Mouse (Mus musculus): ENCODE measurements around the gene Atp1a3.
A peak's percentile ranks its signal among the peaks of the same experiment; 100 is the strongest.
"Not testable (repeated sequence)": the region's sequence is repeated elsewhere in the genome, so short reads cannot be mapped to it uniquely, and the experiment has no call there.

The Atp1a3 gene

DNA sequence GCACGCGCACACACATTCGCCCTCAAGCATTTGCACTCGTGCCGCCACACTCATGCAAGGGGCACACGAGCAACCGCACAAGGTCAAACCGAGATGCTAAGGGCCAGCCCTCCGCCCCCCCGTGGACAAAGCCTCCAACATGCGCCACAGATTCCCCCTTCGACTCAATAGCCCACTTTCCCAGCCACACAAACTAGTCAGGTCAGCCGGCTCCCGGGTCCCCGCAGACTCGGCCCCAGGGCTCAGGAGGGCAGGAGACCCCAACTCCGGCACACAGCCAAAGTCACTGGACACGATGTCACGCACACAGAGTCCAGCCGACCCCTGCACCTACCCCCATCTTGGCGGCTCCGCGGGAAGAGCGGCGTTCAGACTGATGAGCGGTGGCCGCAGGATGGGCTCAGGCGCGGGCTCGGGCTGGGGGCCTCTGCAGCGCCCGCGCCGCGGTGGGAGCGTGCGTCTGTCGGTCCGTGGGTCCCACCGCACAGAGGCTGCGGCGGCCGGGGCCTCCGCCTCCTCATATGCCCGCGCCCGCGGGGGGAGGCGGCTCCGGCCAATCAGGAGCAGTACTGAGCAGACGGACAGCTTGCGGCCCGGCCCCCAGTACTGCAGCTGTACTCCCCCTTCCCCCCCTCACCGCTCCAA is at the start of gene Atp1a3:
Gene Atp1a3, minus strand, starts transcription at position 538 of the 645 bp plus-strand sequence.
- DNase-seq (ENCODE audit: inconsistent age in 2 of 2, low spot score in 1 of 2) = peak; percentile 63 to 84

DNA sequence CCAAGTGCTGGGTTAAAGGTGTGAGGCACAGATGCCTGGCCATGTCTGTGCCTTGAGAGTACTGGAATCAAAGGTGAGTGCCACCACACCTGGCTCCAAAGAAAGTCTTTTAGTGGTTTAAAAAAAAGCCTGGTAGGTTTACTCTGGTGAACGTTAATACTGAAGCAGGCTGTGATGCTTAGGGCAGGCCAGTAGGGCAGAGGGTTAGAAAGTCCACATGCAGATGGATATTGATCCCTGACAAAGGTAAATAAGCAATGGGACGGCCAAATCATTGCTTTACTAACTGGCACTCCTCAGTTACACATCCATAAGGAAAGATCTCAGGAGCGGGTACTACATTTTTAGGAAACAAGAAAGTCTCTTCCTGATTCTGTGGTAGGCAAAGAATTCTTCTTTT is 46.8 kb upstream of the Atp1a3 start:
- DNase-seq (ENCODE audit: inconsistent age in 2 of 2, low spot score in 1 of 2) = no peak

DNA sequence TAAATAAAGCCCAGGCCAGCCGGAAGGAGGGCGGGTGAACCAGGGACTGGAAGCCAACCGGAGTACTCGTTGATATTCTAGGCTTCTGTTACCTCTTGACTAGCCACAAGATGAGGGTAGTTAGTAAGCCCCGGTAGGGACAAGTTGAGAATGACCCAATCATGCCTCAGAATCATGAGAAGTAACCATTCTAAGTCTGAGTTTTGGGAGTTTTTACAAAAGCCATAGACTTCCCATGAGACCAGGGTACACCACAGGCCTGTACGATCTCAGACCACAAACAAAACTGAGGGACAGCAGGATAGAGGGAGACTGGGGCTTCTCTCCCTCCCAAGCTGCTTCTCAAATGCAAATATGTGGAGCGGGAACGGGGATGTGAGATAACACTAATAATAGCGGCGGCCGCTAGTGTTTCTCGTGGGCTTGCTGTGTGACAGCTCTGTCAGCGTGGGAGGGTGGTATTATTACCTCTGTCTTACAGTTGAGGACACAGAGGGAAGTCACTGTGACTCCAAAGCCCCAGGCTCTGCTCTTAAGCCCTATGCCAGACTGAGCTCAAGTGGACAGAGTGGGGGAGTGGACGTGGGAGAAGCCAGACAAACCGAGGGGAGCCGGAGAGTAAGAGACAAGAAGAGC is 43.7 kb upstream of the Atp1a3 start:
- DNase-seq (ENCODE audit: inconsistent age in 2 of 2, low spot score in 1 of 2) = no peak

DNA sequence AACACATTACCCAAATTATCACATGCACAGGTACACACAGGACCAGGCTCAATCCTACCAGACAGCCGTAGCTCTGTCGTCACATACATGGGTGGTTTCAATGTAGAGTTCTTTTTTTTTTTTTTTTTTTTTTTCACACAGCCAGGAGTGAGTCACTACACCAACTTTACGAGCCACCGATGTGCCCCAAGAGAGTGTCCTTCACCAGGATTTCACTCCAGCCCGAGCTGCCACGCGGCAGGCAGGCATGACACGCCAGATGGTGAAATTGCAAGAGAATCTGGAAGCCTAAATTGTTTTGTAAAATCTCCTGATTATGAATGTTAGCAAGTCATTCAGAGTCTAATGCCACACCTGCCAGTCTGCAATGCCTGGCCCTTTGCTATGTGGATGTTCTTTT is 41.6 kb upstream of the Atp1a3 start:
- peak; percentile 67 to 86 for DNase-seq (ENCODE audit: inconsistent age in 2 of 2, low spot score in 1 of 2)

DNA sequence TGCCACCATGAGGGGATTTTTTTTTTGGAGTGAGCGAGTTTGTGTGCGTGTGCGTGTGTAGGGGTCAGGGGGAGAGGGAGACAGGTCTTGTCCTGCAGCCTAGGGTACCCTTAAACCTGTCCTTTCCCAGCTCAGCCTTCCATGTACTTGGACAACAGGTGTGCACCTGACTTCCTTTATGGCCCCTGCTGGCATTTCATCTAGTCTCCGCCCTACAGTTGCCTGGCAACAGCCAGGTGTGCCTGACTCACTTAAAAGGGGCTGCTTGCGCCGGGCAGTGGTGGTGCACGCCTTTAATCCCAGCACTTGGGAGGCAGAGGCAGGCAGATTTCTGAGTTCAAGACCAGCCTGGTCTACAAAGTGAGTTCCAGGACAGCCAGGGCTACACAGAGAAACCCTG is 38.8 kb upstream of the Atp1a3 start:
- not testable (repeated sequence) for DNase-seq (ENCODE audit: inconsistent age in 2 of 2, low spot score in 1 of 2)

DNA sequence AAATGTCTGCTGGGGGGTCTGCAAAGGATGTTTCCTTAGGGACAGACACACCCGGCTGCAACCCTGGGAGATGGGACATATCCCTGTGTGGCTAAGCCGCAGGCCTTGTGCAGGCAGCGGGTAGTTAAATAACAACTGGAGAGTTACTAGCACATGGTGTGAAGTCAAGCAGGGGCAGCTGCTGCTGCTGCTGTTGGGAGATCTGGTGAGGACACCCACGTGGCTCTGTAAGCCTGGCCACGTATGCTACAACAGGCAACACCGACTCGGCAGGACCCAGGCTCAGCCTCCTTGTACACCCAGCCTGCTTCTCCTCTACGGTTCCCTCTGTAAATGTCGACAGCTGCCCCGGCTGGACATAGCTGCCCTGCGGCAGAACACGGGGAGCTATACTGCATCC is 36.2 kb upstream of the Atp1a3 start:
- no peak for DNase-seq (ENCODE audit: inconsistent age in 2 of 2, low spot score in 1 of 2)

DNA sequence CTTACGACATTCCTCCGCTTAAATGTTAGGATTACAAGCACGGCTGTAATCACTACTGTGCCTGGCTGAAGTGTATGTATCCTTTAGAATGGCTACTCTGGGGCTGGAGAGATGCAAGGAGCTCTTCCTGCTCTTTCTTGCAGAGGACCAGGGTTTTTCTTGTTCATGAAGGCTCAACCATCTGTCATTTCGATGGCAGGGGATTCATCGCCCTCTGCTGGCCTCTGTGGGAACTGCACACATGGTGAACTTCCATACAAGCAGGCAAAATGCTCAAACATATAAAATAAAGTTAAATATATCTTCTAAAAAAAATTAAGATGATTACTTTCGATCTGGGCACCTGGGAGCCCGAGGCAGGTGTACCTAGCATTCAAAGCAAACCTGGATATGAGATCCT is 30.2 kb upstream of the Atp1a3 start:
- peak; percentile 50 to 85 for DNase-seq (ENCODE audit: inconsistent age in 2 of 2, low spot score in 1 of 2)

DNA sequence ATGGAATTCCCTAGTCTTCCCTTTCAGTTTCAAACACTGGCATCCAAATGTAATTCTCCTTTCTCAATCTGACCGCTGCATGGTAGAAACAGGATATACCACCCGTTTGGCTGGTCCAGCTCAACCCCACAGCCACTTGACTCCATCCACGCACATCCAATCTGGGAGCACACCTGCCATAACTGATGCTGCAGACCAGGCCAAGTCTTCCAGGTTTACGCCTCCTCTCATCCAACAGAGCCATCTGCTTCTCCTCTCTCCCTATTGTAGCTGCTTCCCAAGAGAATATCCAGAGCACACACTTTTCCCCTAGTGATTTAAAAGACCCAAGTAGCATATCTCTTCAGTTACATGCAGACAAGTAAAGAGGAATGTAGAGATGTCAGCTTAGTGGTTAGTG is 29.0 kb upstream of the Atp1a3 start:
- DNase-seq (ENCODE audit: inconsistent age in 2 of 2, low spot score in 1 of 2) = no peak

DNA sequence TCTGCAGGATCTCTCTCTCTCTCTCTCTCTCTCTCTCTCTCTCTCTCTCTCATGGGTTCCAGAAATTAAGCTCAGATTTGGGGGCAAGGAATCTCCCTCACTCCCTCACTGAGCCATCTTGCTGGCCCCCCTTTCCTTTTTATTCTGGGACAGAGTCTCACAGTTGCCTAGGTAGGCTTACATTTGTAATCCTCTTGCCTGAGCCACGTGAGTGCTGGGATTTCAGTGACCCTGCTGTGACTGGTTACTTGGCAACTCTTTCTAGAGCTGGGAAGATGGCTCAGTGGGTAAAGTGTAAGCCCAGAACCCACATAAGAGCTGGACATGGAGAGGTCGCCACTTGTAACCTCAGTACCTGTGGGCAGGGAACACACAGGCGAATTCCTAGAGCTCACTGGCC is 25.8 kb upstream of the Atp1a3 start:
- DNase-seq (ENCODE audit: inconsistent age in 2 of 2, low spot score in 1 of 2) = no peak

DNA sequence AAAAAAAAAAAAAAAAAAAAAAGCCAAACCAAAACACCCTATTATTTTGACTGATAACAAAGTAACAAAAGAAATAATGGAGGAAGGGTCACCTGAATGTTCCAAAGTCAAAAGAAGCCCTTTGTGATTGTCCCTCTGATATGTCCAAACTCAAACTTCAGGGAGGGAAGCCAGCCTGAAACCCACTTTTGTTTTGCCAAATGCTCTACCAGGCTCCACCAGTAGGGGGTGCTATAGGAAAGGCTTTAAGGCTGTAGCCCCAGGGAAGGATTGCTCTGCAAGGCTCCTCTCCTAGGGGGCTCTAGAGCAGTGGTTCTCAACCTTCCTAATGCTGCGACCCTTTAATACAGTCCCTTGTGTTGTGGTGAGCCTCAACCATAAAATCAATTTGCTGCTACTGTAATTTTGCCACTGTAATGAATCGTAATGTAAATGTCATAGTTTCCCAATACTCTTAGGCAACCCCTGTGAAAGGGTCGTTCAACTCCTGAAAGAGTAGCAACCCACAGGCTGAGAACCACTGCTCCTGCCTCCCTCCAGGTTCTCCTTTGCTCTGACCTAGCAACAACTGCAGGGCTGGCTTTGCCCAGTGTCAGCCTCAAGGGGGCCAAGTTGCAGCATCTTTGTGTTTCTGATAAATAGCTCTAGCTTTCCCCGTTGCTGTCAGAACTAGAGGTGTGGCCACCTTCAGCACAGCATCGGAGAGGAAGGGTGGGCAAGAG is 24.4 kb upstream of the Atp1a3 start:
- peak; percentile 52 to 91 for DNase-seq (ENCODE audit: inconsistent age in 2 of 2, low spot score in 1 of 2)

DNA sequence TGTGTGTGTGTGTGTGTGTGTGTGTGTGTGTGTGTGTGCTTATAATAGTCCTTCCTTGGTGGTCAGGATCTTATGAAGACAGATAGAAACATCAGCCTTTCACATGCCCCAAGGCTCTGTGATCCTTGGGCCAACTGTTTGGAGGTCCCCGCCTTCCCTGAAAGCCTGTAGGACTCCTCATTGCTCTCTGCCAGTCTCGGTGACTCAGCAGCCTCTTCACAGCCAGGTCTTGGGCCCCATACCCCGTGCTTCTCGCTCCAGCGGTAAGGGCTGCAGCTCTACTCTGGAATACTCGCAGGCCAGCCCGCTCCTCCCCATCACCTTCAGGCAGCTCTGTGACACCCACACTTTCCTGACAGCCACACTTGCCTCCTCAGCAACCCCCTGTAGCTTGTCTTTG is 20.7 kb upstream of the Atp1a3 start:
- peak; percentile 33 to 68 for DNase-seq (ENCODE audit: inconsistent age in 2 of 2, low spot score in 1 of 2)

DNA sequence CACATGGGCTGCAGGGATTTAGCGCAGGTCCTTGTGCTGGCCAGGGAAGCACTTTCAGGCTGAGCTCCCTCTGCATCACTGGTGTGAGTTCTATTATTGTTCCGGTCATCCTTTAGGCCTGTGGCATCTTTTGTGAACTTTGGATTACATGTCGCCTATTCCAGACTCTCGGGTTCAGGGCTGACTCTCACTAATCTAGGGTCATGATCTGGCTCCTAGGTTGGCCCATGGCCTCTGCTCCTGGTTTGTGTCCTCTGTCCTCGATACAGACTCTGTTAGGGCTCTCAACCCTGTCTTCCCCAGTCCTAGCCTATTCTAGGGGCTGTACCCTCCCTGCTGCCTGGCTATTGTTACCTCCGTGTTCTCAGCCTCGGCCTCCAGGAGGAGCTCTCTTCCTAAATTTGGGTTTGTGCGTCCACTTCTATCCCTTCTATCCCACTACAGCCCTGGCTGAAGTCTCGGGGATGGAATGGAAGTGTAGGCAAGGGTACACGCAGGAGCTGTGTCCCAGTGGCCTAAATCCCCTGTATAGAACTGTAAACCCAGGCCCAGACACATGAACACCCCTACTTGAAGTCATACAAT is 20.2 kb upstream of the Atp1a3 start:
- DNase-seq (ENCODE audit: inconsistent age in 2 of 2, low spot score in 1 of 2) = peak in 1 of 2 experiments; percentile 71

DNA sequence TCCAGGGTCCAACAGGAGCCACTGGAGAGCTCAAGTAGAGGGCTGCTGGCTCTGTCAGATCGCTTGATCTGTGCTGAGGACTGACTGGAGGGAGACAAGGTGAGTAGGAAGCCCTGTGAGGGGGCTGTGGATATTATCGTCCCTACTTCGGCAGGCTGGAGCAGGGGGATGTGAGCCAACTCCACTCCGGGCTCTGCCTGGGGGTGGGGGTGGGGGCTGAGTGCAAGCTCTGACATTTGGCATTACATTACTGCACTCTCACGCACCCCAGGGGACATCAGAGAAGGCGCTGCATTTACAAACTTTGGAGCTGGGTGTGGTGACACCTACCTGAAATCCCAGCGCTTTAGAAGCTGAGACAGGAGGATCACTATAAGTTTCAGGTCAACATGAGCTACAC is 5.8 kb upstream of the Atp1a3 start:
- DNase-seq (ENCODE audit: inconsistent age in 2 of 2, low spot score in 1 of 2) = no peak

DNA sequence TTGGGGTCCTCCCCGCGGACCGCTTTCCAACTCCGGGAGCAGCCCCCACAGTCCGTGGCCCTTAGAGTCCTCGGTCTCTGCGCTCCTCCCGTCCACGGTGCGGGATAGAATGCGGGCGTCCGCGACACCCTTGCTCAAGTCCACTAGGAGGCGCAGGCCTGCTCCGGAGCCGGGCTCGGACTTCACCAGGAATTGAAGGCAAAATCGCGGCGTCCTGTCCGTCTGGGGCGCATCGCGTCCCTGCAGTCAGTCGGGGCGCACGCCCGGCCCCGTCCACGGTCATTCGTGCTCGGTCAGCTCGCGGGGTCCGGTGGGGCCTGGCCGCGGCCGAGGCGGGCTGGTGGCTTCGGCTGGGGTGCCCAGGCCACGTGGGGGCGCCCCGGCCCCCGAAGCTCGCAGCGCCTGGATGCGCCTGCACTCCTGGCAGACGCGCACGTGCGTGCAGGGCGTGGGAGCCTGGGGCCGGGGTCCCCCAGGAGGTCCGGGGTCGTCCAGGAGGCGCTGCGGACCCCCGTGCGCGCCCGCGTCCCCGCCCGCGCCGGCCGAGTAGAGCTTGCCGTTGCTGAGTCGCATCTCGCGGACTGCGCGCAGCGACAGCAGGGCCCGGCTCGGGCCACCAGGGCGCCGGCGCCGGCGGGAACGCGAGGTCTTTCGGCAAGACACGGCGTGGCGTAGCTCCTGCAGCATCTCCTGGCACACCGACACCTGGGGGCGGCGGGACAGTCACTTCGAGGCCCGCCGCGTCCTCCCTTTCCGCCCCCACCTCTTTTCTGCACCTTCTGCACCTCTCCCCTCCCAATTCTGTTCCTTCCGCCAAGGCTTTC is 4.5 kb upstream of the Atp1a3 start:
- peak; percentile 47 to 87 for DNase-seq (ENCODE audit: inconsistent age in 2 of 2, low spot score in 1 of 2)

DNA sequence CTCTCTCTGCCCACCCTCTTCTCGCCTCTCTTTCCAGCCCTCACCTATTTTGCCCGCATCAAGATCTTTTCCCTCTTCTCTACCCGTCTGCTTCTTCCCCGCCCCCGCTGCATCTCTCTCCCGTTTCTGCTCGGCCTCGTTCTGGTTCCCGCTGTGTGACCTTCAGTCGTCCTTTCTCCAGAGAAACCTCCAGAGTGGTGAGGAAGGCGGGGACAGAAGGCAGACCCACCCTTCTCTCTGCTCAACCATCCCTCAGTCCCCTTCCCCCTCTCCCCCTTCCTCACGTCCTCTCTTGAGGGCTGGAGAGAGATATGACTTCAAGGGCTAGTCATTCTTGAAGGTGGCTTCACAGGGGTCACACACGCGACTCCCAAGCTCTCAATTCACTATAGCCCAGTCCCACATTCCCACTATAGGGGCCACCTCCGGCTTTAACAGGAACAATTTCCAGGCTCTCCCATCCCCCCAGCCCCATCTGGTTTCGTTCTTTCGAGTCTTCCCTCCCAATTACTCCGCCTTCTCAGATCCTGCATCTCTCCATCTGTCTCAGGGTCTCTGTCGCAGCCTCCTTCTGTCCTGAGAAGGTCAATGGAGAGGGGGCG is 3.4 kb upstream of the Atp1a3 start:
- peak in 1 of 2 experiments; percentile 52 for DNase-seq (ENCODE audit: inconsistent age in 2 of 2, low spot score in 1 of 2)

DNA sequence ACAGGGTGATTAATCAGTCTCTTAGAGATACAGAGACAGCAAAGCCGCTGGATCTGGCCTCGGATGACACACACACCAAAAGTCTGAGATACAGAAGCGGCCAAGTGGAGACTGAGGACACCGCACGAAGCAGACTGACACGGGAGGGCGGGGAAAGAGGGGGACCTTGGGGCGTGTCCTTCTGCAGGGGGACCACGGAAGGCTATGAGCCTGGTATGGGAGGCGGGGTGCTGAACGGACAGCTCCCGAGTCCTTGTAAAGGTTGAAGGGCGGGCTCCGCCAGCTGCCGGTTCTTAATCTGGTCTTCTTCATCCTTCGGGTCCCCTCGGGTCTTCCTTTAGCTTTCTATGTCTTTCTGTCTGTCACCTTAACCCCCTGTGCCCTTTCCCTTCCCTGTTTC is 2.9 kb upstream of the Atp1a3 start:
- peak; percentile 82 to 95 for DNase-seq (ENCODE audit: inconsistent age in 2 of 2, low spot score in 1 of 2)

DNA sequence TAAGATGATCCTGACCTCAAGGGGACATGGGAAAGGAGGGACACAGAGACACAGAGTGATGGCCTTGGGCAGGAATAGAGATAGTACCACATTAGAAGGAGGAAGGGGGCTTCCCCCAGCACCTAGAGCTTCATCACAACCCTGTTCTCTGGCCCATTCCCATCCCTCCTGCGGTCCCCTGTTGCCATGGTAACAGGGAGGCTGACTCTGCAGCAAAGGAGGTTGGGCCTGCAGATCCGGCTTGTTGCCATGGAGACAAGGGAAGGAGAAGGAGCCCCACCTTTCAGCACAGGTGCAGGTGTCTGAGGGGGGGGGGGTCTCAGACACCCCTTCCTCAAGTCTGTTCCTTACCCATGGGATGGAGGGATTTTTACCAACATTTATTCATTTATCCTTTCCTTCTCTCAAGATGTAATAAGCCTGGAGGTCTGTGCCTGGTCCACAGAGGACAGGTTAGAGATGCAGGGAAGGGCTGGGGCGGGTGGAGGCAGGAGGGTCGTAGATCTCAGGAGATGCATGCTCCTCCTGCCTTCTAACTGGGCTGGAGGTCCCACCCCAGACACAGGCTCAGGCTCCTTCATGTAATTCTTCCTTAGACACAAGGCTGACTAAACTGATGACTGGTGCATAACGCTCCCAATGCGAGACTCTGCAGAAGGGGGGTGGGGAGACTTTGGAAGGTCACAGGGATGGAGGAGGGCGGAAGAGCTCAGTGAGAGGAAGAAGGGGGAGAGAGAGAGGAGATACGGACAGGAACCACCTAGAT is 2.0 kb upstream of the Atp1a3 start:
- peak in 1 of 2 experiments; percentile 67 for DNase-seq (ENCODE audit: inconsistent age in 2 of 2, low spot score in 1 of 2)

DNA sequence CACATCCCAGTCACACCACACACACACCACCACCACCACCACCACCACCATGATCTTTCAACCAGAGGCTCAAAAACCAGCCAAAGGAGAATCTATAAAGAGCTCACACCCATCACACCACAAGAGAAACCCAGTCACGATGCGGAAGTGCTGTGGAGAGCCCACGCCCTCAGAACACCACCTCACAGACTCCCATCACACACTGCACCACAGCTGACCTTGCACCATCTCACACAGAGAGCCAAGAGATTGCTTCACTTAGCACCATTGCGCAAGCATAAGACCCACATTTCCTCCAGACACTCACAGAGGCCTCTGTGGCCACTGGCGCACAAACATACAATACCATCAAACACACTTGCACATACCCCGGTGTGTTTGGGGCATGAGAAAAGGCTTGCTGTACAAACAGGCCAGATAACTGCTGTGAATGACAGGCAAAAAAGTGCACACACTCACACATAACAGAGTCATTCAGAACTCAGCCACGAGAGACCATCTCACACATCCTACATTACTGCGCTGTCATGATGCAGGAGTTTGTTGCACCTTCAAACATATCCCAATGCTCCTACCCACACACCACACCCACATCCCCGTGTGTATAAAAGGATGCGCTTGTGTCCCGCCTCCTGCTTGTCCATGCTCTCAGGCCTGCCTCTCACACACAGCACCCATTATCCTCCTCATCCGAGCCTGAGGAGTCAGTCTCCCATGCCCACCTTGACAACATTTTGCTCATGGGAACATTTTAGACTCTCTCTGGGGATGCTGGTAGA is 1.0 kb upstream of the Atp1a3 start:
- DNase-seq (ENCODE audit: inconsistent age in 2 of 2, low spot score in 1 of 2) = peak; percentile 45 to 91

DNA sequence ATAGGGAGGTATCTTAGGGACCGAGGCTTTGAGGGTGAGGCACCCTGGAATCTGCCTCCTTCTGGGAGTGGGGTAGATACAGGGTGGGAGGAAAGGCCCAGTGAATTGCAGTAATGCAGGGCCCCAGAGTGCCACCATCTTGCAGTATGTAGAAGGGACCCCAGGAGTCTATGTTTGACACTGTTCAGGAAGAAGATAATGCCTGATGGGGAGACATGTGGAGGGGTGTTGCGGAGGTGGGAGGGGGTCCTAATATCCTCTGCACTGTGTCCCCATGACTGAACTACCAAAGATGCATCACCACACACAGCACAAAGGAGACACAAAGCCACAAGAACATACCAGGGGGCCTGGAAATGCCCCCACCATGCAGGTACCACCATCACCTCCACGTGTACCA is 413 bp upstream of the Atp1a3 start:
- DNase-seq (ENCODE audit: inconsistent age in 2 of 2, low spot score in 1 of 2) = peak in 1 of 2 experiments; percentile 64

Data from adrenal gland, adult (tissue).